Mouse (Mus musculus): ENCODE data around the gene Rnf114. TPM values are rescaled to one million over a fixed set of nuclear protein-coding genes. Genes with fewer than 3 reads are reported as not detected.

Gene Rnf114
- polyA plus RNA-seq, 1 experiment from 2014 or later, result 111 TPM

DNA sequence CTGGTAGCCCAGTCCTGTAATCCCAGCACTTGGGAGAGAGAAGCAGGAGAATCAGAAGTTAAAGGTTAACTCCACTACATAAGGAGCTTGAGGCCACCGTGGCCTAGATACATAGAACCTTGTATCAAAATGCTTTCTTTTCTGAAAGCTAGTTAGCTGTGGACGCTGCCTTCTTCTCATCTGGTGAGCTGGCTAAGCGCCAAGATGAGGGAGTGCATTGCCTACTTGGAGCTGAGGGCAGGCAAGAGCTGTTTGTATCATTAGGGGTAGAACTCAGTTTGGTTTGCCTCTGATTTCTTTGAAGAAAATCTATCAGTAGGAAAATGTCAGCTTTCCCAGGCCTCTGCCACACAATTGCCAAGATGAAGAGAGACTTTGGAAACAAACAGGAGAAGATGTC is 38.6 kb upstream of the Rnf114 start:
- H3K27ac ChIP-seq (ENCODE audit: low read depth, low read length), result no peak overlapping the region
- no peak for ATAC-seq (ENCODE audit: low read depth)
- peaks cover 24% of the 10 kb centered on the region; the same call in 1 of the 2 replicates for H3K36me3 ChIP-seq (ENCODE audit: control insufficient read depth, insufficient read depth, low read length)

GRCm38 (mm10) chr2:167456361-167457020 is 36.0 kb upstream of the Rnf114 start:
- H3K27ac ChIP-seq (ENCODE audit: low read depth, low read length), result no peak overlapping the region
- H3K27me3 ChIP-seq (ENCODE audit: control insufficient read depth, insufficient read depth, low read length), result no peaks in the 10 kb centered on the region
- WGBS, result 67% methylated on average over 5 of the region's 5 CpGs
- H3K4me2 ChIP-seq (ENCODE audit: low read depth, low read length), result no peak overlapping the region
- H3K36me3 ChIP-seq (ENCODE audit: control insufficient read depth, insufficient read depth, low read length), result peaks cover 18% of the 10 kb centered on the region
- H3K4me1 ChIP-seq (ENCODE audit: control insufficient read depth, insufficient read depth, low read length), result no peaks in the 10 kb centered on the region
- no peak overlapping the region for H3K4me3 ChIP-seq (ENCODE audit: low read depth, low read length)
- no peak for ATAC-seq (ENCODE audit: low read depth)
- H3K9me3 ChIP-seq (ENCODE audit: control insufficient read depth, low read length), result no peaks in the 10 kb centered on the region
- H3K9ac ChIP-seq (replicated peaks; ENCODE audit: low read depth, low read length), result no peak overlapping the region

More for the DNA sequence above, 38.6 kb upstream of the Rnf114 start:
- WGBS, result 90% methylated on average over 3 of the region's 3 CpGs
- Histone ChIP-seq H3K9ac (replicated peaks; ENCODE audit: low read depth, low read length) (no peak overlapping the region), H3K27me3 (ENCODE audit: control insufficient read depth, insufficient read depth, low read length) (no peaks in the 10 kb centered on the region), H3K9me3 (ENCODE audit: control insufficient read depth, low read length) (no peaks in the 10 kb centered on the region), H3K4me2 (ENCODE audit: low read depth, low read length) (no peak overlapping the region), H3K4me3 (ENCODE audit: low read depth, low read length) (no peak overlapping the region), H3K4me1 (ENCODE audit: control insufficient read depth, insufficient read depth, low read length) (no peaks in the 10 kb centered on the region)

DNA sequence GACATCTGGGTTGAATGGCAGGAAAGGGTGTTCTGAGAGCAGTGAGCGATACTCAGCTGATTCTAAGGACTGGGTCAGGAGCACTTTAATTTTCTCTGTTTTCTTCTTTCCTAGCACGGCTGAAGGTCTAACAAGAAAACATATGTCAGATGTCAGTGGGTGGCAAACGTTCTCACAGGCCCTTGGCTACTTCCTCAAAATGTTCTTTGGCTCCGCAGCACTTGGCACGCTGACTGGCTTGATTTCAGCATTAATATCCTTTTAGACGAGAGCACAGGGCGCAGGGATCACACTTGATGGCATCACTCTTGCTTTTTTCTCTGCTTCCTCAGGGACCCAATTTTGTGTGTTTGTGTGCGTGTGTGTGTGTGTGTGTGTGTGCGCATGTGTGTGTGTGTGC is 35.2 kb upstream of the Rnf114 start:
- no peaks in the 10 kb centered on the region for H3K4me1 ChIP-seq (ENCODE audit: control insufficient read depth, insufficient read depth, low read length)
- H3K9me3 ChIP-seq (ENCODE audit: control insufficient read depth, low read length), result no peaks in the 10 kb centered on the region
- WGBS, result 89% methylated on average over 9 of the region's 9 CpGs
- H3K9ac ChIP-seq (replicated peaks; ENCODE audit: low read depth, low read length), result no peak overlapping the region
- no peak for ATAC-seq (ENCODE audit: low read depth)
- no peak overlapping the region for H3K27ac ChIP-seq (ENCODE audit: low read depth, low read length)
- H3K27me3 ChIP-seq (ENCODE audit: control insufficient read depth, insufficient read depth, low read length), result no peaks in the 10 kb centered on the region
- no peak overlapping the region for H3K4me3 ChIP-seq (ENCODE audit: low read depth, low read length)
- H3K36me3 ChIP-seq (ENCODE audit: control insufficient read depth, insufficient read depth, low read length), result peaks cover 14% of the 10 kb centered on the region
- no peak overlapping the region for H3K4me2 ChIP-seq (ENCODE audit: low read depth, low read length)

GRCm38 (mm10) chr2:167458548-167458947 is 33.9 kb upstream of the Rnf114 start:
- WGBS, result 96% methylated on average over 3 of the region's 3 CpGs
- H3K9ac ChIP-seq (replicated peaks; ENCODE audit: low read depth, low read length), result no peak overlapping the region
- no peak overlapping the region for H3K4me3 ChIP-seq (ENCODE audit: low read depth, low read length)
- peaks cover 14% of the 10 kb centered on the region for H3K36me3 ChIP-seq (ENCODE audit: control insufficient read depth, insufficient read depth, low read length)
- no peaks in the 10 kb centered on the region for H3K27me3 ChIP-seq (ENCODE audit: control insufficient read depth, insufficient read depth, low read length)
- no peaks in the 10 kb centered on the region for H3K4me1 ChIP-seq (ENCODE audit: control insufficient read depth, insufficient read depth, low read length)
- H3K4me2 ChIP-seq (ENCODE audit: low read depth, low read length), result no peak overlapping the region
- no peaks in the 10 kb centered on the region for H3K9me3 ChIP-seq (ENCODE audit: control insufficient read depth, low read length)
- no peak for ATAC-seq (ENCODE audit: low read depth)
- H3K27ac ChIP-seq (ENCODE audit: low read depth, low read length), result no peak overlapping the region

DNA sequence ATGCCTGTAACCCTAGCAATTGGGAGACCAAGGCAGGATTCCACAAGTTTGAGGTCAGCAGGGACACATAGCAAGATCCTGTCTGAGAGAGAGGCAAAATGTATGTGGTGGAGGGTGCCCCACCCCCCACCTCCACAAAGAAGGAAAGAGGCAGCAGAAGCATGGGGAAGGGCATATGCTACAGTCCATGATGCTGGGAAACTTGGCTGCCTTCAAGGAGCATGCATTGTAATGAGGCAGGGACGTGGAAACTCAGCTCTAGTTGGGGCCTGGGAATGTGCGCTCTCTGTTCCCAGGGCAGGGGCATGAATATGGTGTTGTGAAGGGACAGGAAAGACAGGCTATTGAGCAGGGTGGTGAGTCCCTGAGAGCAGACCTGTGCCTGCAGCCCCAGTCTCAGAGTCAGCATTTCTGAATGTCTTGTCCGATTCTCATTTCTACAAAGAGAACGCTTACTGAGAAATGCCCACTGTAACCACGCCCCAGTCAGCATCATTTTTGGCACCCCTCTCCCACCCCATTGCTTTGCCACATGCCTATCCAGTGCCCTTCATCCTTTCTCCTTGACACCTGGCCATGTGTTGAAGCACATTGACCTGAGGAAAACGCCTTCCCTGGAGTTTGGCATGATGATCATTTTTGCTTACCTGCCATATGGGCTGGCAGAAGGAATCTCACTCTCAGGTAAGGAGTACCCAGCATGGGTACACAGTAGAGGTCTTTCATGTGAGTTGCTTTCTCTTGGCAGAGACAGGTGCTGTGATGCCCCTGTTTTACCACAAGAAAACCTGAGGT is 33.2 kb upstream of the Rnf114 start:
- H3K27ac ChIP-seq (ENCODE audit: low read depth, low read length), result no peak overlapping the region
- H3K9me3 ChIP-seq (ENCODE audit: control insufficient read depth, low read length), result no peaks in the 10 kb centered on the region
- H3K4me2 ChIP-seq (ENCODE audit: low read depth, low read length), result no peak overlapping the region
- H3K4me3 ChIP-seq (ENCODE audit: low read depth, low read length), result no peak overlapping the region
- WGBS, result 95% methylated on average over 6 of the region's 6 CpGs
- H3K27me3 ChIP-seq (ENCODE audit: control insufficient read depth, insufficient read depth, low read length), result no peaks in the 10 kb centered on the region
- no peak overlapping the region for H3K9ac ChIP-seq (replicated peaks; ENCODE audit: low read depth, low read length)
- peaks cover 10% of the 10 kb centered on the region for H3K36me3 ChIP-seq (ENCODE audit: control insufficient read depth, insufficient read depth, low read length)
- H3K4me1 ChIP-seq (ENCODE audit: control insufficient read depth, insufficient read depth, low read length), result no peaks in the 10 kb centered on the region
- no peak for ATAC-seq (ENCODE audit: low read depth)

DNA sequence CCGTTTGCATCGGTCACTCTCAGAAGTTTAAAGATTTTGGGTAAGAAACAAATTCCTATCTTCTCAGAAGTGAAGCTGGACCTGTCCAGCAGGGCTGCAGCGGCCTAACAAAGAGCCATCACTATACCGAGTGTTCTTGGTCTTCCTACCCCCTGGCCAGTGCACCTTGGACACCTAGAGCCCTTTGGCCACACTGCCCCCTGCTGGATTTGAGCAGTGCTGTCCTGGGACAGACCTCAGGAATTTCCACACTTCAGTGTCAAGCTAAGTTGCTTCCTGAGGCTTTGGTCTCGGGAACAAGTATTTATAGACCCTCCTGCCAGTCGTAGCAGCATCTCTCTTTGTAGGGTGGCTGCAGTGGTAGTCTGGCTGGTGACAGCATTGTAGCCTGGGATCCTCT is 29.5 kb upstream of the Rnf114 start:
- H3K9me3 ChIP-seq (ENCODE audit: control insufficient read depth, low read length), result no peaks in the 10 kb centered on the region
- no peak overlapping the region for H3K9ac ChIP-seq (replicated peaks; ENCODE audit: low read depth, low read length)
- H3K27ac ChIP-seq (ENCODE audit: low read depth, low read length), result no peak overlapping the region
- H3K4me1 ChIP-seq (ENCODE audit: control insufficient read depth, insufficient read depth, low read length), result no peaks in the 10 kb centered on the region
- no peak overlapping the region for H3K4me3 ChIP-seq (ENCODE audit: low read depth, low read length)
- no peaks in the 10 kb centered on the region for H3K27me3 ChIP-seq (ENCODE audit: control insufficient read depth, insufficient read depth, low read length)
- 51% methylated on average over 6 of the region's 6 CpGs for WGBS
- H3K36me3 ChIP-seq (ENCODE audit: control insufficient read depth, insufficient read depth, low read length), result peaks cover 3% of the 10 kb centered on the region
- H3K4me2 ChIP-seq (ENCODE audit: low read depth, low read length), result no peak overlapping the region
- no peak for ATAC-seq (ENCODE audit: low read depth)

- ATAC-seq (ENCODE audit: low read depth), result no peak
- H3K4me1 ChIP-seq (ENCODE audit: control insufficient read depth, insufficient read depth, low read length), result no peaks in the 10 kb centered on the region
- H3K27me3 ChIP-seq (ENCODE audit: control insufficient read depth, insufficient read depth, low read length), result no peaks in the 10 kb centered on the region
- H3K9ac ChIP-seq (replicated peaks; ENCODE audit: low read depth, low read length), result no peak overlapping the region
- no peak overlapping the region for H3K27ac ChIP-seq (ENCODE audit: low read depth, low read length)
- H3K9me3 ChIP-seq (ENCODE audit: control insufficient read depth, low read length), result no peaks in the 10 kb centered on the region
- WGBS, result 82% methylated on average over 5 of the region's 5 CpGs
- no peak overlapping the region for H3K4me3 ChIP-seq (ENCODE audit: low read depth, low read length)
- peaks cover 3% of the 10 kb centered on the region for H3K36me3 ChIP-seq (ENCODE audit: control insufficient read depth, insufficient read depth, low read length)
- no peak overlapping the region for H3K4me2 ChIP-seq (ENCODE audit: low read depth, low read length)
Observed at GRCm38 (mm10) chr2:167463802-167464201, 28.6 kb upstream of the Rnf114 start.

DNA sequence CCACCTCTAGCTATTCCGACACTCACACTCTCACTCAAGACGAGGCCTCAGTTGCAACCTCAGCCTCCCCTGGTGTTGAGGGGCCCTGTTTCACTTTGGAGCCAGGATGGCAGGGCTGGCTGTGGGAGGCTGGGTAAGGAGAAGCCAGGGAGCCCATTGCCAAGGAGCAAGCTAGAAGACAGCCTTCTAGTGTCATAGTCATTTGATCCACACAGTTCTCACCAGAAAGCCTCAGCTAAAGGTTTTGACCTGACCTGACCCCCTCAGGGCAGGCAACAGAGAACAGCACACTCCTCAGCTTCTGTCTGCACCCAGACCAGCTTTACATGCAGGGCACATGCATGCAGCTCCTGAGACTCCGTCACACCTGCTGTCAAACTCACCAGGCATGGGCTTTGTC is 26.5 kb upstream of the Rnf114 start:
- no peaks in the 10 kb centered on the region for H3K9me3 ChIP-seq (ENCODE audit: control insufficient read depth, low read length)
- H3K4me3 ChIP-seq (ENCODE audit: low read depth, low read length), result no peak overlapping the region
- WGBS, result 99% methylated on average over 3 of the region's 3 CpGs
- H3K4me2 ChIP-seq (ENCODE audit: low read depth, low read length), result no peak overlapping the region
- ATAC-seq (ENCODE audit: low read depth), result no peak
- no peak overlapping the region for H3K9ac ChIP-seq (replicated peaks; ENCODE audit: low read depth, low read length)
- H3K27me3 ChIP-seq (ENCODE audit: control insufficient read depth, insufficient read depth, low read length), result no peaks in the 10 kb centered on the region
- H3K36me3 ChIP-seq (ENCODE audit: control insufficient read depth, insufficient read depth, low read length), result peaks cover 8% of the 10 kb centered on the region
- H3K27ac ChIP-seq (ENCODE audit: low read depth, low read length), result no peak overlapping the region
- H3K4me1 ChIP-seq (ENCODE audit: control insufficient read depth, insufficient read depth, low read length), result no peaks in the 10 kb centered on the region

GRCm38 (mm10) chr2:167467214-167467613 is 25.2 kb upstream of the Rnf114 start:
- peaks cover 10% of the 10 kb centered on the region for H3K36me3 ChIP-seq (ENCODE audit: control insufficient read depth, insufficient read depth, low read length)
- 84% methylated on average over 5 of the region's 5 CpGs for WGBS

More at GRCm38 (mm10) chr2:167467214-167467613, 25.2 kb upstream of the Rnf114 start:
- Histone ChIP-seq H3K4me1 (ENCODE audit: control insufficient read depth, insufficient read depth, low read length) (no peaks in the 10 kb centered on the region), H3K4me2 (ENCODE audit: low read depth, low read length) (no peak overlapping the region), H3K4me3 (ENCODE audit: low read depth, low read length) (no peak overlapping the region), H3K9ac (replicated peaks; ENCODE audit: low read depth, low read length) (no peak overlapping the region), H3K9me3 (ENCODE audit: control insufficient read depth, low read length) (no peaks in the 10 kb centered on the region), H3K27me3 (ENCODE audit: control insufficient read depth, insufficient read depth, low read length) (no peaks in the 10 kb centered on the region), H3K27ac (ENCODE audit: low read depth, low read length) (no peak overlapping the region)
- ATAC-seq (ENCODE audit: low read depth), result no peak
